In genomic region chr16:50009542-50009941, GRCm38 (mm10) we compare ENCODE assay signal across 10 mouse cellular contexts.
DNase-seq lines count a peak whose midpoint lies in the region; ATAC-seq and TF ChIP-seq lines count a peak whose summit lies in the region.
"Had no signal": no experiment of that assay in that cellular context is flagged by ENCODE, and none has a peak within 500 bp of the region (broad histone marks: within the 10 kb centered on the region; RNA-seq: fewer than 3 reads in every experiment).

No protein-coding gene starts in this region.

- DNase-seq in kidney, adult 11 months, result peak; percentile 31
- DNase-seq in adrenal gland, postnatal 25 days, result peak; percentile 84
- DNase-seq in frontal cortex, postnatal 25 days (ENCODE audit: low spot score in 2 of 2), result peak; percentile 41 to 44
- DNase-seq in left cerebral cortex, adult 8-10 months (ENCODE audit: low spot score in 2 of 2), result peak; percentile 43 to 72
- no peak for DNase-seq in liver, postnatal 0 days
- no peak for DNase-seq in spleen, postnatal 36 days (ENCODE audit: low spot score in 2 of 2)
- DNase-seq in natural killer cell, adult 2 months (ENCODE audit: low spot score in 2 of 2), result no peak
- DNase-seq: liver, embryonic 13.5 days had no signal

- ATAC-seq in kidney, embryonic 15.5 days (replicated peaks; ENCODE audit: low FRiP score), result no peak
- no peak for ATAC-seq in liver, postnatal 0 days

- no peaks in the 10 kb centered on the region for H3K9me3 ChIP-seq in kidney, embryonic 15.5 days (replicated peaks)
- H3K9me3 ChIP-seq in liver, postnatal 0 days (ENCODE audit: low read length), result no peaks in the 10 kb centered on the region
- H3K9me3 ChIP-seq: liver, embryonic 13.5 days had no signal

- no peak overlapping the region for H3K4me2 ChIP-seq in kidney, embryonic 15.5 days
- H3K4me2 ChIP-seq in liver, postnatal 0 days (ENCODE audit: low read depth, low read length), result no peak overlapping the region
- H3K4me2 ChIP-seq: liver, embryonic 13.5 days had no signal

- no peaks in the 10 kb centered on the region for H3K27me3 ChIP-seq in kidney, embryonic 15.5 days
- no peaks in the 10 kb centered on the region for H3K27me3 ChIP-seq in liver, postnatal 0 days (ENCODE audit: insufficient read depth, low read length)
- H3K27me3 ChIP-seq: liver, embryonic 13.5 days had no signal

- H3K9ac ChIP-seq in kidney, embryonic 15.5 days, result no peak overlapping the region
- no peak overlapping the region for H3K9ac ChIP-seq in liver, postnatal 0 days (replicated peaks)
- H3K9ac ChIP-seq: liver, embryonic 13.5 days had no signal

- no peak for TF ChIP-seq EP300 in liver, postnatal 0 days (IDR thresholded peaks at IDR 0.05; ENCODE audit: low read depth)

- H3K4me3 ChIP-seq in kidney, embryonic 15.5 days (replicated peaks), result no peak overlapping the region
- H3K4me3 ChIP-seq in liver, postnatal 0 days (ENCODE audit: low read depth, low read length), result no peak overlapping the region
- H3K4me3 ChIP-seq: erythroblast, embryonic 14.5 days; liver, embryonic 13.5 days had no signal

- no peak for TF ChIP-seq CTCF in liver, postnatal 0 days (IDR thresholded peaks at IDR 0.05; ENCODE audit: low read depth)

- H3K36me3 ChIP-seq in kidney, embryonic 15.5 days, result no peaks in the 10 kb centered on the region
- H3K36me3 ChIP-seq in liver, postnatal 0 days (replicated peaks; ENCODE audit: insufficient read depth, low read length), result no peaks in the 10 kb centered on the region
- H3K36me3 ChIP-seq: liver, embryonic 13.5 days had no signal

- 39% methylated on average over 6 of the region's 6 CpGs for WGBS in kidney, embryonic 15.5 days
- 39% methylated on average over 6 of the region's 6 CpGs for WGBS in liver, postnatal 0 days (ENCODE audit: insufficient replicate concordance)

- H3K27ac ChIP-seq in kidney, embryonic 15.5 days, result no peak overlapping the region
- H3K27ac ChIP-seq in liver, postnatal 0 days (ENCODE audit: low read depth), result no peak overlapping the region
- H3K27ac ChIP-seq: liver, embryonic 13.5 days had no signal

- peaks cover 5% of the 10 kb centered on the region; the same call in 1 of the 2 replicates for H3K4me1 ChIP-seq in kidney, embryonic 15.5 days
- H3K4me1 ChIP-seq in liver, postnatal 0 days (ENCODE audit: insufficient read depth), result no peaks in the 10 kb centered on the region
- H3K4me1 ChIP-seq: liver, embryonic 13.5 days had no signal

Comparison
In these comparisons a context has a peak if more than half of its experiments do, and no peak if none do; other contexts are left out.
1. DNase-seq: peak in kidney, adult 11 months (single experiment), adrenal gland, postnatal 25 days (single experiment), frontal cortex, postnatal 25 days (2 of 2) and left cerebral cortex, adult 8-10 months (2 of 2); none in liver, postnatal 0 days (single experiment), spleen, postnatal 36 days (0 of 2) and natural killer cell, adult 2 months (0 of 2).